Mouse (Mus musculus) heart, embryonic 11.5 days (tissue): ENCODE data around the gene Olig2. TPM values are rescaled to one million over a fixed set of nuclear protein-coding genes. Genes with fewer than 3 reads are reported as not detected.

Source experiments
- ATAC-seq: fragments of 200-750 bp; cut with Nextera tagmentation; replicated peaks from 2 replicates; pipeline ENCODE4 v1.8.0; 2017; ENCODE audit warnings: moderate library complexity; ENCODE audit not compliant: insufficient number of reproducible peaks, low FRiP score, low TSS enrichment
- H3K27ac ChIP-seq: fragments of 300-500 bp; sonication (generic); 2 replicates; pipeline ENCODE4 v1.5.1; 2014; ENCODE audit warnings: mild to moderate bottlenecking, low read depth, low read length
- H3K27me3 ChIP-seq: fragments of 300-500 bp; sonication (generic); 2 replicates; pipeline ENCODE4 v1.6.1; 2014; ENCODE audit warnings: mild to moderate bottlenecking, low read length, mixed read lengths; ENCODE audit not compliant: control insufficient read depth, insufficient read depth
- H3K36me3 ChIP-seq: fragments of 300-500 bp; sonication (generic); 2 replicates; pipeline ENCODE4 v1.6.1; 2014; ENCODE audit warnings: mild to moderate bottlenecking, low read length, moderate library complexity, mixed read lengths; ENCODE audit not compliant: control insufficient read depth, insufficient read depth
- H3K4me1 ChIP-seq: fragments of 300-500 bp; sonication (generic); 2 replicates; pipeline ENCODE4 v1.6.1; 2014; ENCODE audit warnings: low read length; ENCODE audit not compliant: control insufficient read depth, insufficient read depth
- H3K4me2 ChIP-seq: fragments of 300-500 bp; sonication (generic); 2 replicates; pipeline ENCODE4 v1.6.1; 2014; ENCODE audit warnings: mild to moderate bottlenecking, moderate library complexity
- H3K4me3 ChIP-seq: fragments of 300-500 bp; sonication (generic); 2 replicates; pipeline ENCODE4 v1.5.1; 2014; ENCODE audit warnings: low read depth, low read length
- H3K9ac ChIP-seq: fragments of 300-500 bp; sonication (generic); 2 replicates; pipeline ENCODE4 v1.6.1; 2014; ENCODE audit warnings: mild to moderate bottlenecking, low read depth, low read length, moderate library complexity
- H3K9me3 ChIP-seq: fragments of 300-500 bp; sonication (generic); replicated peaks from 2 replicates; pipeline ENCODE4 v1.6.1; 2016; ENCODE audit warnings: low read length; ENCODE audit not compliant: control insufficient read depth
- WGBS: fragments of 180-500 bp; shearing (Covaris S2); extraction: QIAGEN DNeasy Blood & Tissue Kit; methylation state at CpG from one replicate; pipeline ENCODE4 v1.1.7; 2014; ENCODE audit not compliant: insufficient replicate concordance; 5-methylcytosine and 5-hydroxymethylcytosine counted together
- polyA plus RNA-seq: library from polyadenylated mRNA; unstranded; fragments of >200 nt; fragmentation: Nextera tagmentation; extraction: Ambion mirVana; gene quantifications from 2 replicates; pipeline ENCODE4 v1.2.1, GENCODE M21; 2014

The Olig2 gene
- polyA plus RNA-seq: 0.06 TPM in 1 of 2 replicates, not detected in the other

DNA sequence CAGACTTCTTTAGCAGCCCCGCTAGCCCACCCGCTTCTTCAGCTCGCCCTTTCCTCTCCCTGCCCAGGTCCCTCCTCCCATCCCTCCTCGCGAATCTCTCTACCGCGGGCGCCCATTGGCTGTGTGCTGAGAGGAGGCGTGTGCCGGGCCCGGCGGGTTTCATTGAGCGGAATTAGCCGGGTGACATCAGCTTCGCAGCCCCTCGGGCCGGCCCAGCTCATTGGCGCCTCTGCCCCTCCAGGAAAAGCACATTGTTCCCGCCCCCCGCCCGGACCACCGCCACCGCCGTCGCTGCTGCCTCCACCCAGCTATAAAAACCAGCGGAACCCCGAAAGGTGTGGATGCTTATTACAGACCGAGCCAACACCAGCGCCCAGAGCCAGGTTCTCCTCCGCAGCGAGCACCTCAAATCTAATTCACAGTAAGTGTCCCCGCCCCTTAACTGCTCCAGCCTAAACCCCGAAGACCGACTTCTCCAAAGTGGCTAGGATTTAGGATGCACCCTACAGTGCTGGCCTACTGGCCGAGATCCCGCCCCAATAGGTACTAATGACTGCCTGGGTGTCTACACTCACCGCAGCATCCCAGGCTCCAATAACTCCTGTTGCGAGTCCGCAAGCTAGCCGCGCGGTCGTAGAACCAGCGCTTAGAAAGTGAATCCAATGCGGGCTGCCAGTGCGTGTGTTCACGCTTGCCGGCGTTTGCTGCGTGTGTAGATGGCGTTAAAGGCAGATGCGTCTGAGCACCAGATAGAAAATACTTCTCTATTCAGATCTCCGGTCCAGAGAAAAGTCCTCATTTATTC lies at the start of gene Olig2:
Olig2 (plus strand) TSS at position 225 of the 805 bp plus-strand sequence.
- H3K4me1 ChIP-seq: peaks cover 19% of the 10 kb centered on the region
- no peak within 1 kb of the TSS for H3K9ac ChIP-seq
- H3K4me3 ChIP-seq: peak within 1 kb of the TSS; percentile 36
- H3K36me3 ChIP-seq: no peaks in the 10 kb centered on the region
- H3K9me3 ChIP-seq: no peaks in the 10 kb centered on the region
- H3K4me2 ChIP-seq: peak within 1 kb of the TSS; percentile 60
- H3K27ac ChIP-seq: no peak within 1 kb of the TSS
- peaks cover 98% of the 10 kb centered on the region for H3K27me3 ChIP-seq
- 1% methylated on average over 53 of the region's 53 CpGs for WGBS
- no peak; the same call in 1 of the 2 replicates for ATAC-seq

DNA sequence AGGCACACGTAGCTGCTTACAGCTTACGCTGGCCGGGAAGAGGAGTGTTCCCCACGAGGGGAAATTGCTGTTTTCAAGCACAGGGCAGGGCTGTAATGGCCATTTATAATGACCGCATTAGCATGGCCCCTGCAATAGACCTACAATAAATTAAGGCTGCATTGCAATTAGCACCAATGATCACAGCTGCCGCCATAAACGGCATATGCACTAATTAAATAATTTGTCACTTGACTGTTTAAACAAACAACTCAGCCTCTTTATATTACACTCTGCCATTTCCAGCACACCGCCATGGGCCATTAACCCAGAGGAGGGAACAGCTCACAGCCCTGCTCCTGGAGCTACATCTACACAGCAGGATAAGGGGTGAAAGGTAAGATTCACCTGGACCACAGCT lies 49.4 kb upstream of the Olig2 start:
- Histone ChIP-seq H3K4me1 (peaks cover 3% of the 10 kb centered on the region; the same call in 1 of the 2 replicates), H3K9me3 (no peaks in the 10 kb centered on the region), H3K27ac (no peak overlapping the region), H3K4me2 (no peak overlapping the region), H3K4me3 (no peak overlapping the region), H3K9ac (no peak overlapping the region), H3K27me3 (no peaks in the 10 kb centered on the region), H3K36me3 (no peaks in the 10 kb centered on the region)
- WGBS: 81% methylated on average over 8 of the region's 8 CpGs
- ATAC-seq: no peak

DNA sequence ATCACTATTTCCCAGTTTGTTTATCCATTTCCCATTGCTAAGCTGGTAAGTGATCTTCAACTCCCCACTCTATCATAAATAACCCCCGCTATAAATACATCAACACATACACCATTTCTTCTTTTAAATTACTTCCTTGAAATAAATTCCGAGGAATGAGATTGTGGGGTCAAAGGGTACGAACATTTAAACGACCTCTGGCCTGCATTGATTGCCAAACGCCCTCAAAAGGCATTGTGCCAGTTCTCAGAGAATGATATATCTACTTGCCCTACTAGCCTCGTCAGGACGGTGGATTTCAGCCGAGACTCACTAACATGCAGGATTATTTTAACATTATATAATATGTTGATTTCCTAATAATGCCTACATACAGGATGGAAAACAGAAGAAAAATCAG lies 38.2 kb upstream of the Olig2 start:
- H3K4me1 ChIP-seq: no peaks in the 10 kb centered on the region
- H3K4me3 ChIP-seq: no peak overlapping the region
- no peak overlapping the region for H3K9ac ChIP-seq
- no peak for ATAC-seq
- H3K9me3 ChIP-seq: no peaks in the 10 kb centered on the region
- no peak overlapping the region for H3K4me2 ChIP-seq
- 71% methylated on average over 8 of the region's 8 CpGs for WGBS
- no peaks in the 10 kb centered on the region for H3K27me3 ChIP-seq
- H3K27ac ChIP-seq: no peak overlapping the region
- no peaks in the 10 kb centered on the region for H3K36me3 ChIP-seq

DNA sequence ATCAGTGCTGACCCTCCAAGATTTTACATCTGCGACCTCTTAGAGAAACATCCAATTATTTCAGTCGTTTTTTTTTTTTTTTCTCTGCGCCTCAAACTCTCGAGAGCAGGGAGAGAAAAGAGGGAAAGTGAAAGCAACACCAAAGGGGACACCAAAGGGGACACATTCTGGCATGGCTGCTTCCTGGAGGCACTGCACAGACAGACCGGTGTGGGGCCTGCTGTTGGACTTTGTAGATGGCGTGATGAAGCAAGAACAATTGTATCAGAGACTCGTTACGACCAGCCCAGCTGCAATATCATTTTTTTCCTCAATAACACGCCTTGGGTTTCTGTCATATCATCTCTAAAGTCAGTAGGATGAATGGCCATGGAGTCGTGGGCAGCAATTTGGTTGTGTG lies 37.6 kb upstream of the Olig2 start:
- no peak overlapping the region for H3K27ac ChIP-seq
- H3K9me3 ChIP-seq: no peaks in the 10 kb centered on the region
- no peak overlapping the region for H3K4me3 ChIP-seq
- WGBS: 77% methylated on average over 10 of the region's 10 CpGs
- H3K9ac ChIP-seq: no peak overlapping the region
- no peaks in the 10 kb centered on the region for H3K36me3 ChIP-seq
- H3K27me3 ChIP-seq: no peaks in the 10 kb centered on the region
- no peak overlapping the region for H3K4me2 ChIP-seq
- no peaks in the 10 kb centered on the region for H3K4me1 ChIP-seq
- ATAC-seq: no peak

DNA sequence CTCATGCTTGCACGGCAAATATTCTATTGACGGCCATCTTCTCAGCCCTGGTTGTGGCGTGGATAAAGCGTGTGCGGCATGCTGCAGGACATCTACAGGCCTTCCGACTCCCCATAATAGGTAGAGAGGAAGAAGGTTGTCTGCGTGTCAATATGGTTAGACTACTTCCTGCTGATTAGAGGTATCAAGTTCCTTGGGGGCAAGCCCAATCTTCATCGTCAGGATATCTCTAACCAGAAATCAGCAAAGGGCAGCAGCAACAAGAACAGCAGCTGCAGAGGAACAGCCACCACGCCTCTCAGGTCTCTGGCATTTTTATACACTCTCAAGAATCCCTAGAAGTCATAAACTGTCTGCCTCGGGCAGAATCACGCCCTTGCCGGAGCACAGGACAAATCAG lies 37.0 kb upstream of the Olig2 start:
- no peaks in the 10 kb centered on the region for H3K9me3 ChIP-seq
- H3K9ac ChIP-seq: no peak overlapping the region
- no peak for ATAC-seq
- H3K4me1 ChIP-seq: no peaks in the 10 kb centered on the region
- no peak overlapping the region for H3K4me3 ChIP-seq
- H3K4me2 ChIP-seq: no peak overlapping the region
- H3K36me3 ChIP-seq: no peaks in the 10 kb centered on the region
- WGBS: 81% methylated on average over 12 of the region's 12 CpGs
- H3K27ac ChIP-seq: no peak overlapping the region
- H3K27me3 ChIP-seq: no peaks in the 10 kb centered on the region

DNA sequence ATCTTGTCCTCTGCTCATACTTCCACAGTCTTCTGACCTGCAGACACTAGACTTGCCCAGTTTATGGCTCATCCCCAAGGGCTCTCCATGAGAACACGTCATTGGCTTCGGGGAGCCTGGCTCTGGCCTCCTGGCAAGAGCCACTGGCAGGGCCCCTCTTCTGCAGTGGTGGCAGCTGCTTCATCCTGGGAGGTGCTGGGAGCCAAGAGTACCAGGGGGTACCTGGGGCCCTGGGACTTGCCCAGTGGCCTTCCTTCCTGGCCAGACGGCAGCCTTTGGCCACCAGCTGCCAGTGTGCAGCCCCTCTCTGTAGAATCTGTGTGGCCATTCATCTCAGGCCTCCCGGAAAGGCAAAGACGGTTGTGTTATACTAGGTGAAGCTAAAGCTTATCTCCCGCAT lies 34.0 kb upstream of the Olig2 start:
- Histone ChIP-seq H3K27ac (no peak overlapping the region), H3K4me2 (no peak overlapping the region), H3K27me3 (no peaks in the 10 kb centered on the region), H3K9me3 (no peaks in the 10 kb centered on the region), H3K9ac (no peak overlapping the region), H3K4me3 (no peak overlapping the region), H3K4me1 (no peaks in the 10 kb centered on the region), H3K36me3 (no peaks in the 10 kb centered on the region)
- 69% methylated on average over 6 of the region's 6 CpGs for WGBS
- no peak for ATAC-seq

DNA sequence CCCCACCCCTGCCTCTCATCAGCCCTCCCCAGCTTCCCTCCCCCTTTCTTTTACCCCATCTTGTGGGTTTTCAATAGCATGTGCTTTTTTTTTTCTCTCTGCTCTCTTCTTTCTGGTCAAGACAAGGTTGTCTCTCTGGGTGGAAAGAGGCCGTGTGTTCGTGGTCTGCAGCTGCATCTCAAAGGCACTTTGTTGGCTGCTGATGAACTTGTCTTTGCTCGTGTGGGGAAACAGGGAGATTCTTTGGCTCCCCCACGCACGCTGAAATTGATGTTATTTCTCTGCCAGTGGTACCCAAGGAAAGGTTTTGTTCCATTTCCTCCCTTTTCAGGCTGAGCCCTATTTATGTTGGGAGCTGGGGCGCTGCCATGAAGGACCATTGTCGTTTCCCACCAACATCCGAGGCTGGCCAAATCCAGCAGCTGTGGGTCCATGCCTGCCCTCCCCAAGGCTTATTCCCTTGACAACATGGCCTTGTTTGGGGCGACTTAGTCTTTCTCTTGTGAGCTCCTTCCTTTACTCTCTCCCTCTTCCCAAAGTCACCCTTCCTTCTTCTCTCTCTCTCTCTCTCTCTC lies 33.5 kb upstream of the Olig2 start:
- Histone ChIP-seq H3K4me3 (no peak overlapping the region), H3K9ac (no peak overlapping the region), H3K27ac (no peak overlapping the region), H3K9me3 (no peaks in the 10 kb centered on the region), H3K27me3 (no peaks in the 10 kb centered on the region), H3K4me1 (no peaks in the 10 kb centered on the region), H3K4me2 (no peak overlapping the region), H3K36me3 (no peaks in the 10 kb centered on the region)
- 80% methylated on average over 9 of the region's 9 CpGs for WGBS
- ATAC-seq: no peak

DNA sequence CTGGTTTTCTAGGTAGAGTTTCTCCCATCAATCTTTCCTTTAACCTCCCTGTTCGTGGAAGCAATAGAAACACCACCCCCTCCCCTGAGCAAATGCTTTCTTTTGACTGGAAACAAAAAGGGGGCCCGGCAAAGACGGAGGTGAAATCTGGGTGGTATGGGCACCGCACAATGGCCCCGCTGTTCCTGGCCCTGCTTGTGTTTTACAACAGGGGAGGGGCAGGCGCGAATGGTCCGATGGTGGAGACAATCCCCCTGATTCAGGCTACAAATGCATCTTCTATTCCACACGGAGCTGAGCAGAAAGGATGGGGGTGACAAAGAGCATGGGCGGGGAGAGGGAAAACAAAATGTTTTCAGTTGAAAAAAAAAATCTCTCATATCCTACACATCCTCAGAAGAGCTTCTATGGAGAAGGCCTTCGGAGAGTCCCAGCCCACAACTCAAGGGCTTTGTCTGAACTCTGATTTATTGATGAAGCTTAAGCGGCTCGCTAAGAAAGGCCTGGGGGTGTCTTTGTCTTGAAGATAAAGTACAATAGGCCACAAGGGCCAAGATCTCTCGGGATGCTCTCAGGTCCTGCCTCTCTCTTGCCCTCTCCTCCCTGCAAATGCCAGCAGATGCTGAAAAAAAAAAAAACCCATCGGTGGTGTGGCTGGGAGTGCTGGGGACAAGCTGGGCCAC lies 32.4 kb upstream of the Olig2 start:
- Histone ChIP-seq H3K27ac (no peak overlapping the region), H3K4me3 (no peak overlapping the region), H3K36me3 (no peaks in the 10 kb centered on the region), H3K9me3 (no peaks in the 10 kb centered on the region), H3K9ac (no peak overlapping the region), H3K4me2 (no peak overlapping the region), H3K27me3 (no peaks in the 10 kb centered on the region), H3K4me1 (no peaks in the 10 kb centered on the region)
- no peak for ATAC-seq
- 69% methylated on average over 15 of the region's 15 CpGs for WGBS
